Mouse (Mus musculus) erythroid progenitor cell, adult 5-6 weeks (primary cell): ENCODE results near the gene Dagla. TPM values are rescaled to one million over a fixed set of nuclear protein-coding genes. Genes with fewer than 3 reads are reported as not detected.
A peak's percentile ranks its signal among the peaks of the same experiment; 100 is the strongest.

Experiments
- ATAC-seq: replicated peaks from 2 replicates; pipeline ENCODE4 v1.8.0; 2016; ENCODE audit warnings: moderate number of reproducible peaks, mild to moderate bottlenecking, moderate TSS enrichment, inconsistent platforms; ENCODE audit not compliant: poor library complexity, low FRiP score, severe bottlenecking
- total RNA-seq, 2 experiments: library from RNA; stranded (forward) in 1 of 2; stranded (reverse) in 1 of 2; fragments of 150-400 nt in 1 of 2; fragments of 186-747, 209-891 nt in 1 of 2; gene quantifications; 2 replicates each; pipeline versions ENCODE4 v1.2.3 to v1.2.4; 2015 to 2017; ENCODE audit warnings: low replicate concordance in 2 of 2

Dagla gene
- total RNA-seq (2015; ENCODE audit: low replicate concordance) (not detected in 2 replicates), total RNA-seq (2017; ENCODE audit: low replicate concordance) (not detected in 2 replicates)

GRCm38 (mm10) chr19:10304810-10305544, at the start of gene Dagla:
TSS of gene Dagla (minus strand) at chr19:10304877.
- ATAC-seq = no peak; the same call in 1 of the 2 replicates

DNA sequence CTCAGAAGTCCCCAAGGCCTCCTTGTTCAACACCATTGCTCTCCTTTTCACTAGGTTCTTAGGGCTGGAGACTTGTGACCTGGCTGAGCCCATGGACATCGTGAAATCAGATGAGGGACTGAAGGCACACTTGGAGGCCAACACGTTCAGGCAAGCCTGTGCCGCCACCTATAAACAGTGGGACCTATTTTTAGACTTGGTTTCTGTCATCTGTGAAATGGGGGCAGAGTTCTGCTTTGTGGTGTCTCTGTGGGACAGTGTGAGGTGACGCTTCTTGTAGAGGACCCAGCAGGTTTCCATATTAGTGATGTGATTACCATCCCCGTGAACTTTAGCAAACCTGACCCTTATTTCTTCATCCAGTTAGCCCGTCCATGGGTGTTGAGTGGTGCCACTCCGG, 47.5 kb upstream of the Dagla start:
- no peak for ATAC-seq

- no peak for ATAC-seq
These were observed 43.1 kb upstream of the Dagla start for GRCm38 (mm10) chr19:10347628-10348273.

DNA sequence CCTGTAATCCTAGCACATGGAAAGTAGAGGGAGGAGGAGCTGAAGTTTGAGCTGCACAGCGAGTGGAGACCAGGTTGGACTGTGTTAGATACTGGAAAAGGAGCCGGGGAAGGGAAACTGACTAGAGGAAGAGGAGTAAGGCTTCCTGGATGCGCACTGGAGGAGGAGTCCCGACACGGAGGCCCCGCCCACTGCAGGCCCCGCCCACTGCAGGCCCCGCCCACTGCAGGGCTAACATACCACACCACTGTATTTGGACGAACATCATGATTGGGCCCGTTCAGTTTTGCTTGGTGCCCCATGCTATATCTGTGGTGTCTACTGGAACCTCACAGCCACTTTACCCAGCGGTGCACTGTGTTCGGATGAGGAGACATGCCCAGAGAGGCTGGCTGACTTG, 41.0 kb upstream of the Dagla start:
- ATAC-seq = no peak

DNA sequence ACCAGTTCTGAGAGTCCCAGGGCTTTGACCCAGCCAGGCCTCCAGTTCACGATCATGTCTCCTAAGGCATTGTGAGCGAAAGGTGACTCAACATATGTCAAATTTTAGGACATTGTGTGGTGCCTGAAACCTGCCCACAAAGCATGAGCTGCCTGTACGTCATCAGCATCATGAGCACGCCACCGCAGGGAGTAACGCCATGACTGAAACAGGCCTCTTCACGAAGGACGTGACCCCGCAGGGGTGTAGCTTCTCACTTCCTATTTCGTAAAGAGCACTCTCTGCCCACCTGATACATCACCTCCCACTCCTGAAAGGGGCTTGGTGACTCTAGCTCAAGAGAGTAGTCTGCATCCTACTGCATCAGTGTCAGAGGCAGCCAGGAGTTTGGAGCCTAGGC, 39.2 kb upstream of the Dagla start:
- ATAC-seq = no peak

GRCm38 (mm10) chr19:10341817-10342439, 37.3 kb upstream of the Dagla start:
- no peak for ATAC-seq

- ATAC-seq = no peak
These were observed 36.5 kb upstream of the Dagla start for GRCm38 (mm10) chr19:10341152-10341551.

DNA sequence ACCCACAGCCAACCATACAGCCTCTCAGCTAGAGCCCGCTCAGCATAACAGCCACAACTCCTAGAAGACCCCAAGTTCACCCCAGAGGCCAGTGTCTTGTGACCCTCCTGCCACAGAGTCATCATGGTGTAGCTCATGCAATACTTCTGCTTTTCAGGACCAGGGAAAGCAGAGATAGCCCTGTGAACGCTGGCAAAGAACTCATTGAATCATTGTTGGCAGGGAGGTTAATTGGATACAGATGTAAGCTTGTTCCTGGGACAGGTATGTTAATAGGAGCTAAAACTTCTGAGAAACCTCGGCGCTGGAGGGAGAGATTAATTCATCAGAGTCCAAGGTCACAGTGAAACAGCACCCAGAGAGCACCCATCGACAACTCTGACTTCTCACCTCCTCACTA, 36.0 kb upstream of the Dagla start:
- no peak for ATAC-seq

DNA sequence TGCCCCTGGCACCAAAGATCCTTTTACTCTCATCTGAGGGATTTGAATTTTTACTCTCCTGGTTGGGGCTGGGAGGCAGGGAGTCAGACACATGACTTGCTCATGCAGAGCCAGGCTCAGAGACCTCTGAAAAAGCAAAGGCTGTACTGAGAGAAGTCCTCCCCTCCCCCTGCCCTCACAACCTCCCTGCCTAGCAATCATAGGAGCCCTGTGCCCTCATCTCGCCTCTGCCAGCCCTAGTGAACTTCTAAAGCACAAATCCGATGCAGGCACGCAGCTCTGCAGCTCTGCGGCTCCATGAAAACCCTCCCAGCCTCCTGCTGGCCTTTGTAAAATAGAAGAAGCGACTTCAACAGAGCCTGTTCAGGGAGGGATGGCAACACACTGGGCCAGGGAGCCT, 34.6 kb upstream of the Dagla start:
- ATAC-seq = no peak

GRCm38 (mm10) chr19:10338724-10339123, 34.0 kb upstream of the Dagla start:
- ATAC-seq = no peak

- no peak for ATAC-seq
These were observed 29.8 kb upstream of the Dagla start for GRCm38 (mm10) chr19:10334467-10334866.

DNA sequence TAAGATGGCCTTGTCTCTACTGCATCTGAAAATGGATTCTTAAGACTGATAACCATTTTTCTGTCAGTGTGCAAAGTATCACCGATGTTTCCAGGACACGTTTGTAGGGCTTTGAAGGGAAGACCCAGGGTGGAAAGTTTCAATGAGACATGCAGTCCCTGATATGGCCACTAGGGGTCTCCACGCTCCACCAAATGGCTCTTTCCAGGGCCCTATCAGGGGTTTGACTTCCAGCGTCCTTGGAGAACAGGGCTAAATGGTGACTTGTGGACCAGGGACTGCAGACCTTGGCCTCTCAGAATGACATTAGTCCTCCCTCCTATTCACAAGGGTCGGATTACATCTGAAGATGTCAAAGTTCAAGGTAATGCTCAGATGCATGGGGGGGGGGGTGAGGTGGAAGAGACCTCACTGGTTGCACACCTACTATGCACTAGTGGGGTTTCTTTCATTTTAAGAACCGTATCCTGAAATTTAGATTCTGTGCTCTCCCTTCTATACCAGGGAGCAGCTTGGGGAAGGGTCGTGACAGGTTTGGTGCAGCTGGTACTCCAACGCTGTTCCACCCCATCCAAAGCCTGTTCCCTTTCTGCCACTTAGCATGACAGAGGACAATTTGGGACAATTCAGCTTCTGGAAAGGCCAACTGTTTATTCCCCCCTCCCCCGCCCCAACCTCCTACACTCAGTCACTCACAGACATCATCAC, 29.0 kb upstream of the Dagla start:
- 0 out of 2 replicates have a peak, but pooled peaks have one; percentile 51 for ATAC-seq

- no peak for ATAC-seq
These were observed 27.0 kb upstream of the Dagla start for GRCm38 (mm10) chr19:10331706-10332105.

- ATAC-seq = no peak
These were observed 24.4 kb upstream of the Dagla start for GRCm38 (mm10) chr19:10329033-10329432.

DNA sequence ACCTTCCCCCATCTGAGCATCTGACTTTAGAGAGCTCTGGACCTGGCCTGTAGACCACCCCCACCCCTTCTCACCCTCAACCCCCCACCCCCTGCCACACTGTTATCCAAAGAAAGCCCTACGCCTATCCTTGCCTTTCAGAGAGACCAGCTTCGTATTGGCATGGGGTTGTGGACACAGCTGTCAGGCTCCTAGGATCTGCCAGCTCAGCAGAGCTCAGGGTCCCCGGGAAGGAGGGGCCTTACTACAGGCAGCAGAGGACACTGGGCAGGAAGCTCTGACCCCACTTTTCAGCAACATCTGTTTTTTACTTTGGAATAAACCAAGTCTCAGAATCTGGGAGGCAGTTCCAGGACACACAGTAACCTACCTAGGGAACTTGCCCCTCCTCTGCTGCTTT, 21.9 kb upstream of the Dagla start:
- no peak for ATAC-seq

GRCm38 (mm10) chr19:10323860-10324259, 19.2 kb upstream of the Dagla start:
- ATAC-seq = no peak

- no peak for ATAC-seq
These were observed 18.7 kb upstream of the Dagla start for GRCm38 (mm10) chr19:10323362-10323837.

GRCm38 (mm10) chr19:10317795-10318194, 13.1 kb upstream of the Dagla start:
- no peak for ATAC-seq

DNA sequence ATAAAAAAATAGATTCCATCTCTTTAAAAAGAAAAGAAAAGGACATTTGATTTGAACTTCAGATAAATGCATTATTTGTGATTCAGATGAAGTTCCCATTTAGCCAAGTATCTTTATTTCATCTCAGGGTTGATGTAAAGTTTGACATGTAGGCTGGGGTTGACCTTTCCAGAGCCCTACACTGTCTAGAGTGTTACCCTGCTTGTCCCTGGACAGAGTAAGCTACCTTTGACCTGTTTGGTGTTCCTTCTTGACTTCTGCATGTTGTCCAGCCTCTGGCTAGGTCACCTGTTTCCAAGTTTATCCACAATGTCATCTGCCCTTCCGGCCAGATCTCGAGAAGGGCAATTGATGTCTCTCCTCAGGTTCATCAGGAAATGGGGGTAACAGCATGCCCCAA, 12.7 kb upstream of the Dagla start:
- no peak for ATAC-seq

DNA sequence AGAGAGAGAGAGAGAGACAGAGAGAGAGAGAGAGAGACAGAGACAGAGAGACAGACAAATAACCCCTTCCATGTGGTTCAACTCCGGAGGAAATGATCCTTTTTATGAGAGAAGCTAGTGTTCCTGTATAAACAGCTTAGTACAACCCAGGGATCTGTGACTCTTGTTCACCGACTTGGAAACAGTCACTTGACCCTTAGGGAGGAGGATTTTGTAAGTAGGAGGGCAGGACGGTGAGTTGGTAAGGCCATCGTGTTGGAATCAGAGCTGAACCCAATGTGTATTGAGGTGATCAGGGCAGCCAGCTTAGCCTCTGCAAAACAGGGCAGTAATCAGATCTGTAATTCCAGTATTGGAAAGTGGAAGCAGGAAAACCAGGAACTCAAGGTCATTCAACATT, 12.3 kb upstream of the Dagla start:
- ATAC-seq = no peak
